Mouse (Mus musculus): ENCODE measurements around the gene Rock2.

Gene Rock2

GRCm38 (mm10) chr12:17037053-17037610, 142.4 kb downstream of the Rock2 start:
- in situ Hi-C loops (cut with MseI, MboI) = loop anchor here in 1 of 2 experiments (10.0 kb wide), 1 partner anchor 218 kb away; no protein-coding TSS in a partner anchor

All from mouse trophoblast stem cell (cell line).